Mouse (Mus musculus) limb, embryonic 11.5 days (tissue): ENCODE data around the gene Trappc1. TPM values are rescaled to one million over a fixed set of nuclear protein-coding genes. Genes with fewer than 3 reads are reported as not detected.
"Not testable (repeated sequence)": the region's sequence is repeated elsewhere in the genome, so short reads cannot be mapped to it uniquely, and the experiment has no call there.

Source experiments
- ATAC-seq: fragments of 200-750 bp; cut with Nextera tagmentation; 2 replicates; pipeline ENCODE4 v1.8.0; 2017; ENCODE audit warnings: low read depth; ENCODE audit not compliant: insufficient number of reproducible peaks, low FRiP score, low TSS enrichment
- DNase-seq: peaks from one replicate; pipeline ENCODE4 v3.0.0-alpha.2; 2015; ENCODE audit warnings: low spot score
- H3K27ac ChIP-seq: fragments of 300-500 bp; sonication (generic); replicated peaks from 2 replicates; pipeline ENCODE4 v1.5.1; 2014; ENCODE audit warnings: low read depth, mild to moderate bottlenecking, low read length
- H3K27me3 ChIP-seq: fragments of 300-500 bp; sonication (generic); 2 replicates; pipeline ENCODE4 v1.6.1; 2014; ENCODE audit warnings: mild to moderate bottlenecking, low read length, mixed read lengths; ENCODE audit not compliant: control insufficient read depth, insufficient read depth
- H3K36me3 ChIP-seq: fragments of 300-500 bp; sonication (generic); 2 replicates; pipeline ENCODE4 v1.6.1; 2014; ENCODE audit warnings: mild to moderate bottlenecking, low read length, moderate library complexity, mixed read lengths; ENCODE audit not compliant: control insufficient read depth, insufficient read depth
- H3K4me1 ChIP-seq: fragments of 300-500 bp; sonication (generic); 2 replicates; pipeline ENCODE4 v1.6.1; 2014; ENCODE audit warnings: low read length, mixed read lengths; ENCODE audit not compliant: control insufficient read depth, insufficient read depth
- H3K4me2 ChIP-seq: fragments of 300-500 bp; sonication (generic); 2 replicates; pipeline ENCODE4 v1.6.1; 2014; ENCODE audit warnings: low read depth, mild to moderate bottlenecking, moderate library complexity; ENCODE audit not compliant: severe bottlenecking
- H3K4me3 ChIP-seq: fragments of 300-500 bp; sonication (generic); 2 replicates; pipeline ENCODE4 v1.5.1; 2014; ENCODE audit warnings: low read depth, low read length
- H3K9ac ChIP-seq: fragments of 300-500 bp; sonication (generic); 2 replicates; pipeline ENCODE4 v1.6.1; 2014; ENCODE audit warnings: mild to moderate bottlenecking, low read length
- H3K9me3 ChIP-seq: fragments of 300-500 bp; sonication (generic); 2 replicates; pipeline ENCODE4 v1.6.1; 2016; ENCODE audit warnings: low read length; ENCODE audit not compliant: control insufficient read depth
- WGBS: fragments of 180-500 bp; shearing (Covaris S2); extraction: QIAGEN DNeasy Blood & Tissue Kit; methylation state at CpG from one replicate; pipeline ENCODE4 v1.1.7; 2014; 5-methylcytosine and 5-hydroxymethylcytosine counted together
- polyA plus RNA-seq: library from polyadenylated mRNA; unstranded; fragments of >200 nt; fragmentation: Nextera tagmentation; extraction: Ambion mirVana; gene quantifications from 2 replicates; pipeline ENCODE4 v1.2.1, GENCODE M21; 2014

Trappc1 gene
- polyA plus RNA-seq, 1 experiment from 2014 or later: 161 TPM

GRCm38 (mm10) chr11:69305291-69305690 is 18.5 kb upstream of the Trappc1 start:
- H3K36me3 ChIP-seq: peaks cover 38% of the 10 kb centered on the region
- H3K4me2 ChIP-seq: no peak overlapping the region
- ATAC-seq (no peak), DNase-seq (no peak)
- no peaks in the 10 kb centered on the region for H3K27me3 ChIP-seq
- H3K4me1 ChIP-seq: no peaks in the 10 kb centered on the region
- 94% methylated on average over 9 of the region's 9 CpGs for WGBS
- no peak overlapping the region for H3K9ac ChIP-seq
- H3K9me3 ChIP-seq: no peaks in the 10 kb centered on the region
- H3K27ac ChIP-seq: no peak overlapping the region
- H3K4me3 ChIP-seq: no peak overlapping the region

DNA sequence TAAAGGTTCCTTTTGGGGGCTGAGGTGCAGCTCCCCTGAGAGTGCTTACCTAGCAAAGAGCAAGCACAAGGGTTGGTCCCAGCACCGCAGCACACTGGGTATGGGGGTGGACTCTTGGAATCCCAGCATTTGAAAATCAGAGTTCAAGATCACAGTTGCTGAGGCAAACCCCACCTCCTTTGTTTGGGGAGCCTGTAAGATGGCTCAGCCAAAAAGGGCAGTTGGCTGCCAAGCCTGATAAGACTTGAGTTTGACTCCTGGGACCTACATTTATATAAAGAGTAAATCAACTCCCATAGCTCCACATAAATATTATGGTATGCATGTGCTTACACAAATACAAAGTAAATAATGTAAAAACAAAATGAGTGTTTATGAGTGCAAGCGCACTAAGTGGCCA is 17.7 kb upstream of the Trappc1 start:
- Histone ChIP-seq H3K4me3 (no peak overlapping the region), H3K9me3 (no peaks in the 10 kb centered on the region), H3K27me3 (no peaks in the 10 kb centered on the region), H3K9ac (no peak overlapping the region), H3K4me1 (no peaks in the 10 kb centered on the region), H3K4me2 (no peak overlapping the region), H3K27ac (no peak overlapping the region), H3K36me3 (peaks cover 38% of the 10 kb centered on the region)
- ATAC-seq: no peak
- DNase-seq: no peak
- WGBS: 89% methylated on average over 2 of the region's 2 CpGs

- 82% methylated on average over 7 of the region's 7 CpGs for WGBS
- no peak for ATAC-seq
These were observed 12.5 kb upstream of the Trappc1 start for GRCm38 (mm10) chr11:69311266-69311665.

GRCm38 (mm10) chr11:69316361-69316760 is 7.4 kb upstream of the Trappc1 start:
- no peaks in the 10 kb centered on the region for H3K4me1 ChIP-seq
- no peak overlapping the region for H3K27ac ChIP-seq
- over 99% methylated on average over 6 of the region's 6 CpGs for WGBS
- H3K27me3 ChIP-seq: no peaks in the 10 kb centered on the region
- H3K4me2 ChIP-seq: no peak overlapping the region
- no peaks in the 10 kb centered on the region for H3K9me3 ChIP-seq
- H3K36me3 ChIP-seq: peaks cover 9% of the 10 kb centered on the region
- DNase-seq: no peak
- H3K4me3 ChIP-seq: no peak overlapping the region
- no peak for ATAC-seq
- H3K9ac ChIP-seq: no peak overlapping the region

More at GRCm38 (mm10) chr11:69311266-69311665, 12.5 kb upstream of the Trappc1 start:
- no peak overlapping the region for H3K9ac ChIP-seq
- no peak overlapping the region for H3K4me3 ChIP-seq
- H3K4me2 ChIP-seq: no peak overlapping the region
- DNase-seq: no peak
- no peak overlapping the region for H3K27ac ChIP-seq
- no peaks in the 10 kb centered on the region for H3K9me3 ChIP-seq
- peaks cover 29% of the 10 kb centered on the region for H3K36me3 ChIP-seq
- H3K27me3 ChIP-seq: no peaks in the 10 kb centered on the region
- H3K4me1 ChIP-seq: no peaks in the 10 kb centered on the region

GRCm38 (mm10) chr11:69318000-69318399 is 5.8 kb upstream of the Trappc1 start:
- not testable (repeated sequence) for DNase-seq, H3K27me3 ChIP-seq, ATAC-seq, H3K36me3 ChIP-seq, H3K9me3 ChIP-seq, H3K4me2 ChIP-seq, H3K27ac ChIP-seq, H3K4me3 ChIP-seq, H3K9ac ChIP-seq
- WGBS: 90% methylated on average over 3 of the region's 3 CpGs
- peaks cover 11% of the 10 kb centered on the region for H3K4me1 ChIP-seq

DNA sequence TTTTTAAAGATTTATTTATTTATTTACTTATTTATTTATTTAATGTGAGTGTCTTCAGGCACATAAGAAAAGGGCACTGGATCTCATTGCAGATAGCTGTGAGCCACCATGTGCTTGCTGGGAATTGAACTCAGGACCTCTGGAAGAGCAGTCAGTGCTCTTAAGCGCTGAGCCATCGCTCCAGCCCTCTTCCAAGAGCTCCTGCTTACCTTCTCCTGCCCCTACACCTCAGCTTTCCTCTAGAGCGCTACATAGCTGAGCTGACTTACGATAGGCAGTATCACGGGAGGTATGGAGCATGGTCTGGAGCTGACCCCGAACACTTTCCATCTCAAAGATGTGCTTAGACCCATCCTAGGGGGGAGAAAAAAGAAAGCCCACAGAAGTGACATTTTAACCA is 2.2 kb upstream of the Trappc1 start:
- 94% methylated on average over 6 of the region's 6 CpGs for WGBS
- no peak overlapping the region for H3K27ac ChIP-seq
- H3K9ac ChIP-seq: no peak overlapping the region
- DNase-seq (no peak), ATAC-seq (no peak)
- H3K27me3 ChIP-seq: peaks cover 2% of the 10 kb centered on the region; the same call in 1 of the 2 replicates
- no peaks in the 10 kb centered on the region for H3K9me3 ChIP-seq
- no peak overlapping the region for H3K4me2 ChIP-seq
- peaks cover 9% of the 10 kb centered on the region for H3K36me3 ChIP-seq
- no peak overlapping the region for H3K4me3 ChIP-seq
- peaks cover 19% of the 10 kb centered on the region for H3K4me1 ChIP-seq

- Histone ChIP-seq H3K4me1 (peaks cover 19% of the 10 kb centered on the region), H3K9me3 (no peaks in the 10 kb centered on the region), H3K27ac (no peak overlapping the region), H3K9ac (no peak overlapping the region; the same call in 1 of the 2 replicates), H3K27me3 (peaks cover 4% of the 10 kb centered on the region), H3K4me3 (peak overlapping the region; percentile 67; the same call in 1 of the 2 replicates), H3K4me2 (peak overlapping the region; percentile 84), H3K36me3 (peaks cover 9% of the 10 kb centered on the region)
- ATAC-seq (no peak), DNase-seq (no peak)
- 81% methylated on average over 6 of the region's 6 CpGs for WGBS
These were observed 1.8 kb upstream of the Trappc1 start for GRCm38 (mm10) chr11:69322010-69322409.

- Histone ChIP-seq H3K4me2 (peak overlapping the region; percentile 84), H3K9me3 (no peaks in the 10 kb centered on the region), H3K4me1 (peaks cover 19% of the 10 kb centered on the region), H3K36me3 (peaks cover 7% of the 10 kb centered on the region), H3K27ac (peak overlapping the region; percentile 84), H3K27me3 (peaks cover 13% of the 10 kb centered on the region), H3K9ac (peak overlapping the region; percentile 87), H3K4me3 (peak overlapping the region; percentile 67)
- DNase-seq: no peak
- no peak for ATAC-seq
- 22% methylated on average over 18 of the region's 18 CpGs for WGBS
These were observed 898 bp upstream of the Trappc1 start for GRCm38 (mm10) chr11:69322693-69323471.
